Mouse (Mus musculus) C2C12 (cell line): ENCODE data around the gene Vasn.

Experiments used
- CEBPB ChIP-seq: IDR thresholded peaks from one replicate; pipeline ENCODE4 v1.6.1; 2011; ENCODE audit warnings: low read depth, mild to moderate bottlenecking, control low read depth, moderate library complexity
- MAX ChIP-seq: IDR thresholded peaks from one replicate; pipeline ENCODE4 v1.6.1; 2011; ENCODE audit warnings: mild to moderate bottlenecking, control low read depth
- USF1 ChIP-seq: IDR thresholded peaks from one replicate; pipeline ENCODE4 v1.6.1; 2011; ENCODE audit warnings: low read depth, mild to moderate bottlenecking, control low read depth, moderate library complexity

DNA sequence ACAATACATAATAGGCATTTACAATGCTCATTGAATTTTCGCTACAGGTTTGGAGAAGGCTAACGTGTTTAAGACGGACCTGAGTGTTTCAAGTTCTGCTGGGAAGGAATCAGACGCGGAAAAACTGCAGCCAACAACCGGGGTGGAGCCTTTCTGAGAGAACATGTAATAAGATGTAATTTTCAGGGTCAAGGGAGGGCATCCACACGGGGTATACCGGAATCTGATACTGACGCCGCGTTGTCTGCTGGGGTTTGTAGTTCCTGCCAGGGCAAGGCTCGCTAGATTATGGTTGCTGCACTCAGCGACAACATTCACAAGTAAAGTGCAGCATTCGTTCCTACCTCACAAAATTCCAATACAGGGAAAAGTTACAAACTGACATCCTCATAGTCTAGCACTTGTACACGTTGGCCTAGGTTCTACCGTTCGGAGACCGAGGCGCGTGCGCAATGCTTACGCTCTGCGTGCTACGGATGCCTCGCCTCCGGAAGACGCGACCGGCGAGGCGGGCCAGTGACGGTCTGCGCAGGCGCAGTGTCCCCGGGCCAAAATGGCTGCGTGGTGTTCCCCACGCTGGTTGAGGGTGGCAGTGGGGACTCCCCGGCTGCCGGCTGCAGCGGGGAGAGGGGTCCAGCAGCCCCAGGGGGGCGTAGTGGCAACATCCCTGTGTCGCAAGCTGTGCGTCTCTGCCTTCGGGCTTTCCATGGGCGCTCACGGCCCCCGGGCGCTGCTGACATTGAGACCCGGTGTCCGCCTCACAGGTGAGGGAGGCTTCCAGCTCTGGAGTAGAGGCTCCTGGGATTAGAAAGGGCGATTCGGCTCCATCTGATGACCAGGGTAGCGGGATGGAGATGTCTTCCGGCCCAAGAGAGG is 44.1 kb downstream of the Vasn start:
- TF ChIP-seq MAX (no peak), USF1 (no peak), CEBPB (no peak)
